Mouse (Mus musculus): ENCODE measurements around the gene Pik3r1.

Gene Pik3r1

DNA sequence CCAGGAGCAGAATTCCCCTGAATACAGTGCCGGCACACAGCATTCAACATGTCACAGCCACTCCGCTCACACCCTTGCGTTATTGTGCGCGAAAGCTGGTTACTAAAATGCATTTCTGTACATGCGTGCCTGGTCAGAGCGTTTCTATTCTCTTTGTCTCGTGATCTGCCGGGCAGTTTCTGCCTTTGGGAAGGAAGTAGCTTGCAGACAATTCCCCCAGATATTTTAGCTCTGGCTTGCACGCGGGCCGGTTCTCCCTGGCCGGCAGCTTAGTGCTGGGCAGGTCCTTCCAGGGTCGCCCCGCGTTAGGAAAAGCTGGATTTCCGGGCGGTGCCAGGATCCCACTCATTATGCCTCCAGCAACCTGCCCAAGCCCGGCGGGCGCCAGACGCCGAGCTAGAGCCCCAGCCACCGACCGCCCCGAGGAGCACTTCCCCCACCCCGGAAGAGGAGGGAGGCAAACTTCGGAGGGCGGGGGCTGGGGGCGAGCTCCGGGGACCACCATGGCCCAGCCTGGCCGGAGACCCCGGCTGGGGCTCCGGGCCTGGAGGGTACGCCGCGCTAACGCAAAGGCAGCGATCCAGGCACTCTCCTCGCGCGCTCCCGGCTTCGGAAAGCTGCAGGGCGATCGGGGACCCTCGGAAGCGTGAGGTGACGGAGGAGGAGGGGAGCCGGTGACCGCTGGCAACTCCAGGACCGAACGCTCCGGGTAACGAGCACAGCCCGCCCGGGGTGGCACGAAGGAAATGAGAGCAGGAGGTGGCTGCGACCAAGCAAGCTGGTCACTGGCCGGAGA is 806 bp downstream of the Pik3r1 start:
- peak; percentile 64 for DNase-seq (ENCODE audit: low spot score)

DNA sequence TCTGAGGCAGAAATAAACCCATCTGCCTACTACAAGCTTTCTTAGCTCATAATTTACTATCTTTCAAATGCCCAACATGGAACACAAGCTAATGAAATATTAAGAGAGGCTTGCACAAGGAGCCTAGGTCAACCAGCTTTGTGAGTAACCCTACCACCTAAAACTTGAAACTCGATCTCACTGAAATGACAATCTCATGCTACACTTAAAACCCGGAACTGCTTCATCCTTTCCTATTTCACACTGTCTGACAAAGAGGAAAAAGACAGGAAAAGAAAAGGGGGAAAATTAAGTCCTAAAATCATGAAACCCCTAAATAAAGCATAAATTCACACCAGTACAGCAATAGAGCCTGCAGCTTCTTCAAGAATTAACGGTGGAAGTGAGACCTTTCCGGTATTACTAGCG is 1.4 kb downstream of the Pik3r1 start:
- DNase-seq (ENCODE audit: low spot score), result no peak

DNA sequence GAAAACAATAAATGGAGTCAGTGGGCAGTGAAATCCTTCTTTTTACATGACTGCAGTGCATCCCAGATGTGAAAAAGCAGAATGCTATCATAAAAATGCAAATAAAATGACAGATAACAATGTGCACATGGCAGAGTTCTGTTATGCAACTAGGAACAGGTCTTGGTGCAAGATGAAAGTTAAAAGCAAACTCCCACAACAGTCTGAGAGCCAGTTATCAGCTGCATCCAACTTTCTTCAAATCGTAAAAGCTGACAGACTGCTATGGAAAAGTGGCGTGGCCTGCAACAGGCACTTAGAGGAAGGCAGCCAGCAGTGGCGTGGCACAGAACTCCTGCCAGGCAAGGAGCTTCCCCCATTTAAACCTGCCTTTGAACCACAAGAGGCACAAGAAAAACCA is 2.0 kb downstream of the Pik3r1 start:
- DNase-seq (ENCODE audit: low spot score), result no peak

GRCm38 (mm10) chr13:101764111-101764510 is 3.9 kb downstream of the Pik3r1 start:
- DNase-seq (ENCODE audit: low spot score), result no peak

GRCm38 (mm10) chr13:101763676-101764075 is 4.3 kb downstream of the Pik3r1 start:
- no peak for DNase-seq (ENCODE audit: low spot score)

DNA sequence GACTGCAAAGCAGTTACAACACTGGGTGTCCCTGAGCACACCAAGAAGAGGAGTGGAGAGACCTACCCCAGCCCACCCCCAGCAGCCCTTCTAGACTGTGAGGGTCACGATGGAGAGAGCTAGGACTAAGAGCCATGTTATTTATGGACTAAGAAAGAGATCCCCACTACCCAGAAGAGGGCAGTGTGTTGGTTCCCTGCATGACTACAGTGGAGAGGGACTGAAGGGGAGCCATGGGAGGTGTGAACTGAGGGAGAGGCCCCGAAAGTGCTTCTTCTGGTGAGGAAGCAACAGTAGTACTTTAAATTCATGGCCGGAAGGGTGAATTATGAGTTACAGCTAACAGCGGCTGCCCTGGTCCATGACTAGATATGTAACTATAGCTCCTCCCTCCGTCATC is 4.9 kb downstream of the Pik3r1 start:
- no peak for DNase-seq (ENCODE audit: low spot score)

- DNase-seq (ENCODE audit: low spot score), result no peak
Measured at GRCm38 (mm10) chr13:101761617-101762016, 6.4 kb downstream of the Pik3r1 start.

- no peak for DNase-seq (ENCODE audit: low spot score)
Measured at GRCm38 (mm10) chr13:101760953-101761352, 7.1 kb downstream of the Pik3r1 start.

DNA sequence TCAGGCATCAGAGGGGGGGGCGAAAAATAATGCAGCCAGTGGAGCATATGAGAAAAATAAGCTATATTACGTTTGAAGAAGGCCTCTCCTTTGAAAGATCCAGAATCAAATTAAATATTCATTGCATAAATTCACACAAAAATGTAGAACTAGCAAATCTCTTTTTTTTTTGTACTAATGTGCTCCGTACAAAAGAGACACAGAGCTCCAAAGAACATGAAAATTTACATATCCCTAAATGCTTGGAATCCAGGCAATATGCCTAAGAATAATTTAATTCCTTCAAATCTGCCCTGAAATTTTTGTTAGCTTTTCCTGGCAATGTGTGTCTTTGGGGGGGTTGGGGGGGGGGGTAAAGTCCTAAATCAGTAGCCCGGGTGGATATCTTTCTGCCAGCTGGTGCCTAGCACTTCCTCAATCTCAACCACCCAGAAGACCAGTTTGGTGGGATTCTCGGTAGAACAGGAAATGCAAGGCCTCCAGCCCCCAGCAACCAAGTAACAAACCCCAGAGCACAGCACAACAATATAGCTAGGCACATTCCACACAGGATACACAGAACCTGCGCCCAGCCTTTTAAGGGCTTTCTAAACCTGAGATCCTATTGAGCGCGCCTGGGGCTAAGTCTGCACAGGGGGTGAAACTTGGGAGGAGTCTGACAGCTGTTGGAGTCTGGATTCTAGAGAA is 7.9 kb downstream of the Pik3r1 start:
- peak; percentile 62 for DNase-seq (ENCODE audit: low spot score)

DNA sequence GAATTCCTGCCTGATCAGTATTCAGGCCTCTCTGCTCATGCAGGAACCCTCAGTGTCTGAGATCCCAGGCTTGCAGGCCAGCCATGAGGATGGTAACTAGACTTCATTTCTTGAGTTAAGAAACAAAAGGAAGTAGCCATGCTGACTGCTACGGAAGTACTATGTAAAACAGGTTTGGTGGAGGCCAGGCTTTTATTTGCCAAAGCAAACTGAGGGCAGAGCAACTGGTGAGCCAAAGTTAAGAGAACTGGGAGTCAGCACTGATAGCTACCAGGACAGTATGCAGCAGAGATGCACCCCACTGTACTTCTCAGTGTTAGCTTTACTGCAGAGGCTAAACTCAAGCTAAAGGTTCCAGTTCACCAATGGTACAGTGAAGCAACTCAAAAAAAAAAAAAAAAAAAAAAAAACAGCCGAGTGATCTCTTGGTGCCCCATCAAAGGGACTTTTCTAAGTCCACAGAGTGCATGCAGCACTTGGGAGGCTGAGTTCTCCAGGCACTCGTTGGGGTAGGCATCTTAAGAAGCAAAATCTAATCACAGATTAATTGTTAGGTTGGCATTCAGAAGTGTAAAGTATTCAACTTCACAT is 8.6 kb downstream of the Pik3r1 start:
- no peak for DNase-seq (ENCODE audit: low spot score)

GRCm38 (mm10) chr13:101757801-101758422 is 10.1 kb downstream of the Pik3r1 start:
- DNase-seq (ENCODE audit: low spot score), result peak; percentile 35

DNA sequence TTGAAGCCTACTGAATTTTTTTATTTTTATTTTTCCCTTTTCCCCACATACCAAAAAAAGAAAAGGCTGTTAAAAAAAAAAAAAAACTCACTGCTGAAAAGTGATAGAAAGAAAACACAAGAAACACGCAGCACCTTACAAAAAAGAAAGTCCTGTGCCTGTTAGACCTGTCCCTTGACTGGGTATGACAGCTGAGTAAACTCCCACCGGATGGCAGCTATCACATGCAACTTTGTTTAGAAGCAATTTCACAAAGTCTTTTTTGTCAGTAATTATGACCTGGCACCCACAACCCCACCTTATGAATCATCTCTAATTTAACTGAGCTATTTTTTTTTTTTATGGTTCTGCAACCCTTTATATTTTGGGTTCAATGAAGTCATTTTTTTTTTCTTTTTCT is 12.8 kb downstream of the Pik3r1 start:
- no peak for DNase-seq (ENCODE audit: low spot score)

DNA sequence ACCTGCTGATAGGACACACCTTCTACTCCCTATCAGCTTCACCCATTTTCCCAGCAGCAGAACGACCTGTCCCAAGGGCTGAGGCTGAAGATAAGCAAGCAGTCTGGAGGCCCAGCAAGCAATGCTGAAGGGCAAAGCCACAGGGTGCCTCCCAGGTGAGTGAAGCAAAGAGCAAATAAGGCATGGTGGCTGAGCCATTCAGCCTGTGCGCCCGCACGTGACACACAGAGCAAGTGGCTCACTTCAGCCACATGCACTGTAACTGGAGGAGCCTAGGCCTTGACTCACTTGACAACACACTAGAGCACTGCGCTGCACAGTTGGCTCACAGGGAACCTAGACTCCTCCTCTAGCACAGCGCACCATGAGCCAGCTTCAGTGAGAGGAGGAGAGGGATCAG is 14.4 kb downstream of the Pik3r1 start:
- no peak for DNase-seq (ENCODE audit: low spot score)

- DNase-seq (ENCODE audit: low spot score), result no peak
Measured at GRCm38 (mm10) chr13:101751816-101752215, 16.2 kb downstream of the Pik3r1 start.

- no peak for DNase-seq (ENCODE audit: low spot score)
Measured at GRCm38 (mm10) chr13:101746012-101746595, 21.9 kb downstream of the Pik3r1 start.

- no peak for DNase-seq (ENCODE audit: low spot score)
Measured at GRCm38 (mm10) chr13:101744943-101745342, 23.1 kb downstream of the Pik3r1 start.

- DNase-seq (ENCODE audit: low spot score), result no peak
Measured at GRCm38 (mm10) chr13:101744053-101744452, 24.0 kb downstream of the Pik3r1 start.

- DNase-seq (ENCODE audit: low spot score), result no peak
Measured at GRCm38 (mm10) chr13:101743247-101743646, 24.8 kb downstream of the Pik3r1 start.

- DNase-seq (ENCODE audit: low spot score), result no peak
Measured at GRCm38 (mm10) chr13:101742596-101742995, 25.4 kb downstream of the Pik3r1 start.

- no peak for DNase-seq (ENCODE audit: low spot score)
Measured at GRCm38 (mm10) chr13:101741530-101742309, 26.3 kb downstream of the Pik3r1 start.

DNA sequence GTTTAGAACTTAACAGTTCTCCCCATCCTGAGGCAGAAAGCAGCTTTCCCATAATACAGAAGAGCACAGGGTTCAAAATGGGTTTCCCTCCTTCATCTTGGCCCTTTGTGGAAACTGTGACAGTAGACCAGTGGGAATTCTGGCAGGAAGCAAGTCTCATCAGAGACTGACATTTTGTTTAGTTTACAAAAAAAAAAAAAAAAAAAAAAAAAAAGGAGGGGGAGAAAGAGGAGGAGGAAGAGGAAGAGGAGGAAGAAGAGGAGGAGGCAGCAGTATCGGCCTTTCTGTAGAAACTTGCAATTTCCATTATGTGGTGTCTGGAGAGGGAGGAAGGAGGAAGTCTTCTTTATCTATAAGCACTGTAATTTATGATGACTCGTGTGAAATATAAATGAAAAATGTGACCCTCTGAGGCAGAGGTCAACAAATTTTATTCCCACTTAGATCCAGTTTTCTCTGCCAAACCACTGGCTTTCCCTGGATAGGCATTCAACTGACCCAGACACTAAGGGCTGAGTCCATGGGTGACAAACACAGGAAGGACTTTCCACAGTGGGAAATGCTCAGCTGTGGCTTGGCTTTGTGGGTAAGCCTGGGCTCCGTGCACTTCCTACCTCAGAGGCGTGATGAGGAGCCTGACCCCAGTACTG is 28.2 kb downstream of the Pik3r1 start:
- no peak for DNase-seq (ENCODE audit: low spot score)

All from embryo, embryonic 10 days (tissue).